Mouse (Mus musculus) thymus, adult 18-20 months (tissue): ENCODE measurements around the gene Irf4.

Experiments
- DNase-seq, 2 experiments: peaks; one replicate each; pipeline ENCODE4 v3.0.0; 2022; ENCODE audit warnings: mixed read lengths in 2 of 2

Gene Irf4

DNA sequence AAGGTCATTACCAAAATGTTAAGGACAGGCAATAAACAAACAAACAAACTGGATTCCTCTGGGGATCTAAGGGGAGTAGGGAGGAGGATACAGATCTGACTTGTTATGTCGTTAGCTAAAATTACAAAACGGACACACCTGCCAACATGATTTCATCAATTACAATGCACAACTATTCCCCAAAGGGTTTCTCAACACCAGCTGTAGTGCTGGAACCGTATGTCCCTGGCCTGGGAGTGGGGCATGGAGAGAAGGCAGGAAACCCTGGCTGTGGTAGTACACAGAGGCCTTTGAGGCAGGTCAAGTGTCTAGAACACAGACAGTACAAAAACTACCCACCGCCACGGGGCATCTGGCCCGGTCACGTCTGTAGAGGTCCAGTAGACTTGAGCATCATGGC is 60.2 kb downstream of the Irf4 start:
- no peak for DNase-seq

DNA sequence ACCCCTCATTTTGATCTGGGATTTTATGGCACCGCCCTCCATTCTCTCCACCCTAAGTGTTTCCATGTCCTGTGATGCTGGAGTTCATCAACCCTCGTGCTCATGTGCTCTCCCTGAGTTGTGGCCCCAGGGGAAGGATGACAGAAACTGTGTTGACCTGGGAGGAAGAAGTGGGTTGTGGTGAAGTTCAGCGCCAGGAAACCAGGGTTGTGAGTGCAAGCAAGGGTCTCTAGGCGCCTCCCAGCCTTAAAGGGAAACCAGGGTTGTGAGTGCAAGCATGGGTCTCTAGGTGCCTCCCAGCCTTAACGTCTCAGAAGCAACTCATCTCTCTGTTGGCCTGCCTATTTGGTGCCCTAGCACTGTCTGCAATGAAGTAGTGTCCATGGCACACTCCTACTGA is 64.4 kb downstream of the Irf4 start:
- DNase-seq = no peak

DNA sequence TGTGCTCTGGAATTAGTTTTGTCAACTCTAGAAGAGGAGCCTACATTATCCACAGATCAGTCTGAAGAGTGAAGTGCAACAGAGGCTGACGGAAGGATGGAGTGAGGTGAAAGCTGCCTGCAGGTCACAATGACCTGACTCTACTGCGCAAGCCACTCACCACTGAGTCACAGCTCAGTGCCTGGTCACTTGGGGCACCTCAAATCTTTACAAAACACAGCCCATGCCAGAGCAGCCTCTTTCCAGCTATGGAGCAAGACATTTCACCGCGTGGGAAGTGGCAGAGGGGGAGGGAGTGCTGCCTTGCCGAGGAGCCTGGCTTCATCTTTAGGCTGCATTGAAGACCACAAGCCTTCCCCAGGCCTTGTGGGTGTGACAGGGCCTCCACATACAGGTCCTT is 65.2 kb downstream of the Irf4 start:
- no peak for DNase-seq
